Mouse (Mus musculus) embryonic facial prominence, embryonic 11.5 days (tissue): ENCODE measurements around the gene Bloc1s3. TPM values are rescaled to one million over a fixed set of nuclear protein-coding genes. Genes with fewer than 3 reads are reported as not detected.

Experiments used
- ATAC-seq: fragments of 200-750 bp; cut with Nextera tagmentation; replicated peaks from 2 replicates; pipeline ENCODE4 v1.8.0; 2017; ENCODE audit warnings: low read depth; ENCODE audit not compliant: insufficient number of reproducible peaks, low FRiP score, low TSS enrichment
- DNase-seq: peaks from one replicate; pipeline ENCODE4 v3.0.0-alpha.2; 2015; ENCODE audit warnings: low spot score
- H3K27ac ChIP-seq: fragments of 300-500 bp; sonication (generic); replicated peaks from 2 replicates; pipeline ENCODE4 v1.5.1; 2014; ENCODE audit warnings: mild to moderate bottlenecking, low read depth, low read length, control low read depth
- H3K27me3 ChIP-seq: fragments of 300-500 bp; sonication (generic); 2 replicates; pipeline ENCODE4 v1.6.1; 2014; ENCODE audit warnings: mild to moderate bottlenecking, low read length, moderate library complexity, mixed read lengths; ENCODE audit not compliant: control insufficient read depth, insufficient read depth
- H3K36me3 ChIP-seq: fragments of 300-500 bp; sonication (generic); replicated peaks from 2 replicates; pipeline ENCODE4 v1.6.1; 2014; ENCODE audit warnings: low read depth, mild to moderate bottlenecking, low read length, moderate library complexity, mixed read lengths; ENCODE audit not compliant: control insufficient read depth, insufficient read depth
- H3K4me1 ChIP-seq: fragments of 300-500 bp; sonication (generic); 2 replicates; pipeline ENCODE4 v1.6.1; 2014; ENCODE audit warnings: low read length, mixed read lengths; ENCODE audit not compliant: control insufficient read depth, insufficient read depth
- H3K4me2 ChIP-seq: fragments of 300-500 bp; sonication (generic); 2 replicates; pipeline ENCODE4 v1.6.1; 2014; ENCODE audit warnings: low read depth, mild to moderate bottlenecking, control low read depth, low read length, moderate library complexity
- H3K4me3 ChIP-seq: fragments of 300-500 bp; sonication (generic); 2 replicates; pipeline ENCODE4 v1.5.1; 2014; ENCODE audit warnings: low read depth, low read length, control low read depth
- H3K9ac ChIP-seq: fragments of 300-500 bp; sonication (generic); replicated peaks from 2 replicates; pipeline ENCODE4 v1.6.1; 2014; ENCODE audit warnings: mild to moderate bottlenecking, control low read depth, low read length
- H3K9me3 ChIP-seq: fragments of 300-500 bp; sonication (generic); replicated peaks from 2 replicates; pipeline ENCODE4 v1.6.1; 2016; ENCODE audit warnings: mild to moderate bottlenecking, low read length, inconsistent platforms, mixed read lengths; ENCODE audit not compliant: control insufficient read depth
- WGBS: fragments of 180-500 bp; shearing (Covaris S2); extraction: QIAGEN DNeasy Blood & Tissue Kit; methylation state at CpG from one replicate; pipeline ENCODE4 v1.1.7; 2014; 5-methylcytosine and 5-hydroxymethylcytosine counted together
- polyA plus RNA-seq: library from polyadenylated mRNA; unstranded; fragments of >200 nt; fragmentation: Nextera tagmentation; extraction: Ambion mirVana; gene quantifications from 2 replicates; pipeline ENCODE4 v1.2.1, GENCODE M21; 2014

Bloc1s3 gene
- polyA plus RNA-seq, 1 experiment from 2014 or later = 2.3 TPM

GRCm38 (mm10) chr7:19455186-19455585 is 53.0 kb downstream of the Bloc1s3 start:
- WGBS = 94% methylated on average over 4 of the region's 4 CpGs
- H3K4me1 ChIP-seq = no peaks in the 10 kb centered on the region; the same call in 1 of the 2 replicates
- H3K36me3 ChIP-seq = 0 out of 2 replicates have a peak, but pooled peaks cover 6% of the 10 kb centered on the region
- H3K27me3 ChIP-seq = no peaks in the 10 kb centered on the region
- H3K9ac ChIP-seq = no peak overlapping the region
- H3K27ac ChIP-seq = no peak overlapping the region
- DNase-seq (no peak), ATAC-seq (no peak)
- H3K4me3 ChIP-seq = no peak overlapping the region
- H3K9me3 ChIP-seq = no peaks in the 10 kb centered on the region
- H3K4me2 ChIP-seq = no peak overlapping the region

Other genes starting within 250 kb of the Bloc1s3 start
- gene Vasp, start 236.6 kb downstream of the Bloc1s3 start, polyA plus RNA-seq = 53.2 and 54.9 TPM in 2 replicates
- gene Ppm1n, start 228.3 kb downstream of the Bloc1s3 start, polyA plus RNA-seq = not detected in 2 replicates
- 15.8 and 17.5 TPM in 2 replicates for gene Rtn2, start 225.7 kb downstream of the Bloc1s3 start, polyA plus RNA-seq
- gene Fosb, start 198.3 kb downstream of the Bloc1s3 start, polyA plus RNA-seq = not detected in 2 replicates
- gene Ercc1, start 163.6 kb downstream of the Bloc1s3 start, polyA plus RNA-seq = 87.1 and 94.5 TPM in 2 replicates
- gene Cd3eap, start 148.9 kb downstream of the Bloc1s3 start, polyA plus RNA-seq = 20.1 and 21.5 TPM in 2 replicates
- 4.7 and 5.2 TPM in 2 replicates for gene Ppp1r13l, start 148.6 kb downstream of the Bloc1s3 start, polyA plus RNA-seq
- gene Ercc2, start 126.4 kb downstream of the Bloc1s3 start, polyA plus RNA-seq = 7.1 and 8.2 TPM in 2 replicates
- 3.9 and 5.6 TPM in 2 replicates for gene Klc3, start 104.3 kb downstream of the Bloc1s3 start, polyA plus RNA-seq
- gene Ckm, start 103.6 kb downstream of the Bloc1s3 start, polyA plus RNA-seq = 0.17 TPM in 1 of 2 replicates, not detected in the other
- 7.9 and 8.6 TPM in 2 replicates for gene Mark4, start 49.5 kb downstream of the Bloc1s3 start, polyA plus RNA-seq
- 1.2 and 1.7 TPM in 2 replicates for gene Exoc3l2, start 45.0 kb downstream of the Bloc1s3 start, polyA plus RNA-seq
- 51.7 and 58.2 TPM in 2 replicates for gene Trappc6a, start within 50 bp of the Bloc1s3 start, polyA plus RNA-seq
- 0.08 TPM in 1 of 2 replicates, not detected in the other for gene Nkpd1, start 9.5 kb upstream of the Bloc1s3 start, polyA plus RNA-seq
- gene Ppp1r37, start 54.7 kb upstream of the Bloc1s3 start, polyA plus RNA-seq = 3.6 and 3.7 TPM in 2 replicates
- gene Zfp296, start 68.9 kb upstream of the Bloc1s3 start, polyA plus RNA-seq = 0.22 and 0.31 TPM in 2 replicates
- 158 and 167 TPM in 2 replicates for gene Gemin7, start 69.2 kb upstream of the Bloc1s3 start, polyA plus RNA-seq
- gene Clasrp, start 96.1 kb upstream of the Bloc1s3 start, polyA plus RNA-seq = 36.0 and 37.4 TPM in 2 replicates
- gene Relb, start 121.1 kb upstream of the Bloc1s3 start, polyA plus RNA-seq = 3.8 and 4.3 TPM in 2 replicates
- gene Clptm1, start 156.7 kb upstream of the Bloc1s3 start, polyA plus RNA-seq = 92.5 and 94.7 TPM in 2 replicates
- 0.41 and 0.82 TPM in 2 replicates for gene Apoc2, start 169.6 kb upstream of the Bloc1s3 start, polyA plus RNA-seq
- gene Gm44805, start 173.1 kb upstream of the Bloc1s3 start, polyA plus RNA-seq = not detected in 2 replicates
- gene Apoc4, start 173.1 kb upstream of the Bloc1s3 start, polyA plus RNA-seq = not detected in 2 replicates
- 5.4 and 6.1 TPM in 2 replicates for gene Apoc1, start 184.3 kb upstream of the Bloc1s3 start, polyA plus RNA-seq
- 180 and 210 TPM in 2 replicates for gene Apoe, start 190.8 kb upstream of the Bloc1s3 start, polyA plus RNA-seq
- gene Tomm40, start 207.1 kb upstream of the Bloc1s3 start, polyA plus RNA-seq = 123 and 131 TPM in 2 replicates
- gene Nectin2, start 242.1 kb upstream of the Bloc1s3 start, polyA plus RNA-seq = 69.8 and 73.0 TPM in 2 replicates